Mouse (Mus musculus) embryo, embryonic 11 days (tissue): ENCODE data around the gene Ubxn10.

ENCODE experiments used
- DNase-seq: peaks from one replicate; pipeline ENCODE4 v3.0.0-alpha.2; 2015

Ubxn10 gene

DNA sequence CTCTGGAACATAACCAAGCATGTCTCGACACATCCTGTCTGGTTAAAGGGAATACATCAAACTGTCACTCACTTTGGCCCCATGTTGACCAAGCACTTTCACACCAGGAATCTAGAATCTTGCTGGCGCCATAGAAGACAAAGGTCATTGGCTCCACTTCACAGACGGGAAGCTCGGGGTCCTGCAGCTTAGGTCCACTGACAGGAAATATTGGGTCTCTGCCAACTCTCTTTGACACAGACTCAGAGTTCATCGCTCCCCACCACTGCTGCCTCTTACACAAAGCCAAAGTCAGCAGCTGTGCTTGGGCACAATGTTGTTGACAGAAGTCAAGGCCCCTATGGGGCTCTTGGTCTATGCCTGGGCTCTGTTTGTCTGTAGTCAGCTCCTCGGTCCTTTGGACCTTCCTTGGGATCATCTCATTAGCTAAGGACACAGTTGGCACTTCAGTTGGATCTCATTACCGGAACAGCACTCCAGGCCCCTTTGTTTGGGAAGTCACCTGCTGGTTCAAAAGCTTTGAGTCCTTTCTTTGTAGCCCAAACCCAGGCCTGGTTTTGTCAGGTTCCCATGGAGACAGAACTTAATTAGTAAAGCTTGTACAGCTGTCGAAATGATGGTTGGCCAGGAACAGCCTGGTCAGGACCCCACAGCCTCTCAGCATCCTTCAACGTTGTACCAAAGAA lies 7.8 kb downstream of the Ubxn10 start:
- peak; percentile 29 for DNase-seq

- DNase-seq = no peak
These were observed 11.2 kb downstream of the Ubxn10 start for GRCm38 (mm10) chr4:138725751-138726150.

- peak; percentile 86 for DNase-seq
These were observed 11.9 kb downstream of the Ubxn10 start for GRCm38 (mm10) chr4:138725127-138725461.

- DNase-seq = no peak
These were observed 12.4 kb downstream of the Ubxn10 start, which contains the start of gene Pla2g2c for GRCm38 (mm10) chr4:138724354-138725126. Gene Pla2g2c (plus strand): TSS chr4:138724792.

DNA sequence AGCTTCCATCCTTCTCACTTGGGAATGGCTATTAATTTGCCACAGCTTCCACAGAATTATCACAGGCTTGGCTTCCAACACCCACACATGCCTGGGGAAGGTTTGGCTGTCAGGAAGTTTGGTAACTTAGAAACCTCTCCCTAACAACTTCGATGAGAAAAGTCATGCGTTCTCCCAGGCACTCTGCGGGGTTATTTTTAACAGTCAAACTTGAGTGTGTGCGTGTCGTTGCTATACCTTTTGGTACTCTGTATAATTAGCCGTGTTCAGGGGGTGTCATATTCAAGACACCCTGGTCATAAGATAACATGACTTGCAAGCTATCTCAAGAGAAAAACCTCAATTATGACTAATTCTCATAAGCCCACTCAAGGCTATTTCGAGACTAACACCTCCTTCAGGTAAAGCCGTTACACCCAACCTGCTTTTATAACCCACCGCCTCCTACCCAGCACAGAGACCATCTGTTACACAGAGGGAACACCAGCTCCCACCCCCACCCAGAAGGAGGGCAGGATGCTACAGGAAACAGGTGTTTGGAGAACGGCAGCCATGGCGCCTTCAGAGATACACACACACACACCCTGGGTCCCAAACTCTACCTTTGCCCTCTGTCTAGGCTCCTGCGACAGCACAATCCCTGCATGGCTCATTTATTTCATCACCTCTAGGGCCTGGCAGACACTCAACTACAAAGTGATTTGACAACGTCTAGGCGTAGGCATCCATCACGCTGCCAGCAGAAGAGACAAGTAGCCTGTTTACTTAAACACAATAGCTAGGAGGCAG lies 13.3 kb downstream of the Ubxn10 start:
- DNase-seq = no peak

- no peak for DNase-seq
These were observed 17.7 kb downstream of the Ubxn10 start for GRCm38 (mm10) chr4:138719264-138719596.

DNA sequence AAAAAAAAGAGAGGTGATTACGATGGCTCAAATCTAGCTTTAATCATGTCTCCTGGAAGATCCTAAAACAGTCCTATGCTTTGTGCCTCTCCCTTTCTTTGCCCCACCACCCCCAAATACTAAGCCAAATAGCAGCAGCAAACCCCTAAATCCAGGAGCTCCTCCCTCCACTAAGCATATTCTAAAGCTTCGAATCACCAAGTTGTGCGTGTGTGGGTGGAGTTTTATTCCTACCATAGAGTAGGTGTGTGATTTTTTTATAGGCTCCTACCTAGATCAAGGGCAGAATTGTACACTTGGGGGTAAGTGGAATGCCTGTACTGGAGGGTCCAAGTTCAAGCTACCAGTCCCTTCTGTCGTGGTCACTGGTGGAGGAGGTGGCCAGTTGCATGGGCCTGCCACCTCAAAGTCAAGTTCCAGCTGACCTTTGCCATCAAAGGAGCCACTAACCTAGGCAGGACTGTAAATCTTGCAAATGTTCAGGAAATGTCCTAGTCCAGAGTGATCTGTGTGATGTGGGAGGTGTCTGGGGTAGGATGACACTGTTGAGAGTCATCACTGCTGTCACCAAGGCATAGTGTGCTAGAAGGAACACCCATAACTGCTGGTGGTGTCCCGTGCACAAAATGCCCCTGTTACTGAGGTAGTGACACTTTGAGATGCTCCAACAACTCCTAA lies 18.2 kb downstream of the Ubxn10 start:
- DNase-seq = no peak

DNA sequence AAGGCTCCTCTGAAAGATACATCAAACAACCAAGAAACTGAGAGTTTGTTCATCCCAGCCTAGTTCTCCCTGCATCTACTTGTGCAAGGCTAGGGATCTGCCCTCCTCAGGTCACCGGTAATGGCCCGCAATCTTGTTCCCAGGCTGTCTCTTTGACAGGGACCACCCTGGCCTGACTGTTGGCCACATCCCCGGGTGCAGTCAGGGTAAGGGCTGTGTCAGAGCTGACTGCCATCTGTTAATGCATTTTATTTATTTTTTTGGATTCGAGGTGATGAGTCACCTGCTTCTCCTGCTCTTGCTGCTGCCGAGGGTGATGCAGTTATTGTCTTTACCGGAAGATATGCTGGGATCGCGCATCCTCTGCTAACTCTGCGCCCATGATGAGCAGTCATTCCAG lies 20.3 kb downstream of the Ubxn10 start:
- DNase-seq = no peak

GRCm38 (mm10) chr4:138714186-138714585 lies 22.8 kb downstream of the Ubxn10 start:
- DNase-seq = no peak

- no peak for DNase-seq
These were observed 24.3 kb downstream of the Ubxn10 start for GRCm38 (mm10) chr4:138712621-138713020.

- DNase-seq = no peak
These were observed 24.9 kb downstream of the Ubxn10 start for GRCm38 (mm10) chr4:138712096-138712495.

DNA sequence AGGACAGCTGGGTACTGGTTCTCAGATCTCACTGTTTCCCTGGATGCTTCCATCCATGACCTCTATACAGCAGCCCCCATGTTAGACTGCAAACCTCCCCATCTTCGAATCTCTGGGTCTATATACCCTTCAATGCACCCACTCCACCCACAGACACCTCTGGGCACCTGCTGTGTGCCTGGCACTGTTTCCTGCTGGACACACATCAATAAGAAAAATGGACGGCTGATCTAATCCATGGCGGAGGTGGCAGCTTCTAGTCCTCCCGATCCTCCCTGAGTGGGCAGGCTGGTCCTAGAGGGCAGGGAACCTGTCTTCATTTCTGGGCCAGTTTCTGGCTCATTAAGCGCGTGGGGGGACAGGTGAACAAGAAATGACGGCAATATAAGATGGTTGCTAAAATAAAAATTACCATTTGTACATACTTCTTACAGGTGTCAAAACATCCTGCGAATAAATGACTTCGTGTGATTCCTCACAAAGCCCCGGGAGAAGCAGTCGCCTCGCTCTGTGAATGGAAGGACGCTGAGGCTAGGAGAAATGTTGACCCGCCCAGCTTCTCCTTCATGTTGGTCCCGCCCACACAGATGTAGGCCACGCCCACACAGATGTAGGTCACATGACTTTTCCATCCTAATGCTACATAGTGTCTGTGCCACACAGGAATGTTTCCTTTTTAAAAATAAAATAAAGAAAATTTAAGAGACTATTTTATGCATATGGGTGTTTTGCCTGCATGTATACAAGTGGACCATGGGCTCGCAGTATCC lies 25.7 kb downstream of the Ubxn10 start:
- DNase-seq = no peak

DNA sequence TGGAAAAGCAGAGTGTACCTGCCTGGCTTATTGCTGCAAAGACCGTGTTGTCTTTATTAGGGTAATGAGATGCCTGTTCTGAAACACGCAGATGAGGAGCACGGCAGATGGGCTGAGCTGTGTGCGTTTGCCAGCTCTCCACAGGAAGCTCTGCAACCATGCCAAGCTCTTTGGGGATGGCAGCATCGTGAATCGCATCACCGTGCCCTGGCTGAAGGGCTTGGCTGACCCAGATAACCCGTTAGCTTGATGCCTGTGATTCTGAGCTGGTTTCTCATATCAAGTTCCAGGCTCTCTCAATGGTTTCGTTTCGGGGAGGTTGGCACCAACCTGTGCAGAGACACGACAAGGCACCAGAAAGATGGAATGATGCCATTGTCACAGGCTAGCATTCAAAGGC lies 26.3 kb downstream of the Ubxn10 start:
- no peak for DNase-seq

DNA sequence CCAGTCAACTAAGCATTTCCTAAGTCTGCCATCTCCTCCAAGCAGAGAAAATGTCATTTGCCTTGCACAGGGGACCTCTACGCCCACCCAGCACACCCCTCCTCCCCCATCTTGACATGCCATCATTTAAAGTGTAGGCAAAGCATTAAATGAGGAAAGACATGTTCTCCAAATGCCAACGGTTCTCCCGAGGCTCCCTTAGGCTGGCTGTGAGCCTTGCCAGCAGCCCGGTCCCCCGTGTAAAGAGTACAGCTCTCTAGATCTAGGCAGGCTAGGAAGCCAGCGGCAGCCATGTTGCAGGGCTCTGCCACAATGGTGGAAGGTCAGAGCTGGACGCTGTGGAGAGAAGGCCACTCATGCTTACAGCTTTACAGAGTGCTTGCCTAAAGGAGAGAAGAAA lies 27.0 kb downstream of the Ubxn10 start:
- no peak for DNase-seq

DNA sequence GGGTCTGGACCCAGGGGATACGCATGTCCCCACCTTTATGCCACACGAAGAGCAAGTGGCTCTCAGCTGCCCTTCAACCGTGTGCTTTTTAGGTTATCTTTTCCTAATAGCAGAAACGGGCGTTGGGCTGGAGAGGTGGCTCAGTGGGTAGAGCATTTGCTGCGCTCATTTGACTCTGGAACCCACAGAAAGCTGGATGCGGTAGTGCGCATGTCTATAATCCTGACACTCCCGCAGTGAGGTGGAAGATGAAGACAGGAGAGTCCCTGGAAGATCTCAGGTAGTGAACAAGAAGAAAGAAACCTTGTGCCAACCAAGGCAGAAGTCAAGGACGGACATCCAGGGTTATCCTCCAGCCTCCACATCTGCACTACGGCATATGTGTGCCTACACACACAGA lies 27.7 kb downstream of the Ubxn10 start:
- DNase-seq = no peak

DNA sequence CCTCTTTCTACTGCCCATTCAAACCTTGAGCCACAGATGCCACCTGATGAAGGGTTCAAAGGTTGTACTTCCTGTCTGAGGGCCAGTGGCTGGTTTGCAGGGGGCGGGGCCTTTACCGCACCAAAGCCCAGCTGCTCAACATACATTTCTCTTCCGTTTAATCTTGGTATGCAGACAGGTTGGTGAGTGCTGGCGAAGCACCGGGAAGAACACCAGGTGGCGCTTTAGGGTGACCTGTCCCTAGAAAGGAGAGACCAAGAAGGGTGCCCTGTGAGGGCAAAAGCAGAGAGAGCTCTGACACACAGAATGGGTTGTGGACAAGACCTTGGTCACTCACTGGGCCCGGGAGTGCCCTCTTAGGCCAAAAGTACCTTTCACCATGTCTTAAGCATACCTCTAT lies 28.3 kb downstream of the Ubxn10 start:
- peak; percentile 71 for DNase-seq

GRCm38 (mm10) chr4:138706620-138707019 lies 30.3 kb downstream of the Ubxn10 start:
- no peak for DNase-seq

- no peak for DNase-seq
These were observed 32.8 kb downstream of the Ubxn10 start for GRCm38 (mm10) chr4:138704169-138704568.

- DNase-seq = no peak
These were observed 33.4 kb downstream of the Ubxn10 start for GRCm38 (mm10) chr4:138703591-138703990.

GRCm38 (mm10) chr4:138702528-138702927 lies 34.4 kb downstream of the Ubxn10 start:
- DNase-seq = no peak

DNA sequence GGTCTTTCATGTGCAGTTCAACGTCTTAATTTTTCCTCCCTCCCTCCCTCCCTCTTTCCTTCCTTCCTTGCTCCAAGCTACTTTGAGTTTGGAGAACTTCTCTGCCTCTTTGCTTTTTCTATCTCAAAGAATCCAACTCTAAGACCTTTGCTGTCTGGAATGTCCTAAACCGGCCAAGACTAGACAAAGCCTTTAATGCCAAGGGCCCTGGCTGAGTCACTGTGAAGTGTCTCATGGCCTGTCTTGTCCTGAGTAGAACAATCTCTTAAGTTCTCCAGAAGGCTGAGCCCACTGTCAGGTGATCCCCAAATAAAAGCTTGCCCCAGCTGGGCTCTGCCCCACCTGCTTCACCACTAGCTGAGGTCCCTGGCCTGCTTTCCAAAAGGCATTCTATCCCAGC lies 34.9 kb downstream of the Ubxn10 start:
- DNase-seq = no peak

DNA sequence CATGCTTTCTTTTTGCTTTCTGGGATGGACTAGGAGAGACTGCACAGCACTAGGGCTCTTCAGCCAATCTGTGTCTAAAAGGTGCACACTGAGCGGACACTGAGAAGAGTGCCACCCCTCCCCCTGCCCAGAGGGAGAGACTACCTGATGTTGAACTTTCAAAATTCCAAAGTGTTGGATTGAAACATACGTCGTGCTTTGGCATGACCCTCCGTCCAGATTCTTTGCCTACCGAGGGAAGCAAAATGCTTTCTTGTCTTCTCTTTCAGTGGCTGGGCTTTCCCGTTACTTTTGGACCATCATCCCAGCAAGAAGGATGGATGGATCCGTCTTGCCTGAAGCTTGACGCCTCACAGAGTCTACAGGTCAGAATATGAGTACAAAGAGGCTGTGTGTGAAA lies 35.9 kb downstream of the Ubxn10 start:
- no peak for DNase-seq
